In genomic region chr4:117126675-117127290, GRCm38 (mm10) we compare ENCODE assay signal across 8 mouse cellular contexts. TPM values are rescaled to one million over a fixed set of nuclear protein-coding genes. Genes with fewer than 3 reads are reported as not detected.
A peak's percentile ranks its signal among the peaks of the same experiment; 100 is the strongest.
DNase-seq lines count a peak whose midpoint lies in the region; ATAC-seq and TF ChIP-seq lines count a peak whose summit lies in the region.

Tctex1d4 (plus strand) TSS chr4:117126794.

- no peaks in the 10 kb centered on the region for H3K9me3 ChIP-seq in ES-Bruce4 (replicated peaks; ENCODE audit: control insufficient read depth, insufficient read depth, low read length, poor library complexity, severe bottlenecking)
- no peaks in the 10 kb centered on the region for H3K9me3 ChIP-seq in heart, embryonic 14.5 days (ENCODE audit: control insufficient read depth, low read length)
- H3K9me3 ChIP-seq in lung, embryonic 16.5 days (ENCODE audit: control insufficient read depth, low read length): no peaks in the 10 kb centered on the region

- H3K27me3 ChIP-seq in ES-Bruce4 (ENCODE audit: control insufficient read depth, insufficient read depth, low read length, poor library complexity, severe bottlenecking): no peaks in the 10 kb centered on the region
- H3K27me3 ChIP-seq in heart, embryonic 14.5 days (ENCODE audit: control insufficient read depth, insufficient read depth, low read length): no peaks in the 10 kb centered on the region; the same call in 1 of the 2 replicates
- H3K27me3 ChIP-seq in lung, embryonic 16.5 days (ENCODE audit: control insufficient read depth, insufficient read depth, low read depth, low read length): no peaks in the 10 kb centered on the region

- H3K9ac ChIP-seq in ES-Bruce4 (ENCODE audit: low read depth, poor library complexity, severe bottlenecking): peak within 1 kb of the TSS; percentile 93
- peak within 1 kb of the TSS; percentile 47; the same call in 1 of the 2 replicates for H3K9ac ChIP-seq in heart, embryonic 14.5 days (ENCODE audit: low read length)
- H3K9ac ChIP-seq in lung, embryonic 16.5 days (ENCODE audit: low read length): peak within 1 kb of the TSS; percentile 42

- H3K27ac ChIP-seq in ES-Bruce4 (ENCODE audit: insufficient read depth, low read length): peak within 1 kb of the TSS; percentile 95
- H3K27ac ChIP-seq in heart, embryonic 14.5 days (replicated peaks in 1 of 2; ENCODE audit: control insufficient read depth in 1 of 2, insufficient read depth in 1 of 2, low read depth in 2 of 2, low read length in 2 of 2): peak within 1 kb of the TSS; percentile 88 to 89
- H3K27ac ChIP-seq in lung, embryonic 16.5 days (ENCODE audit: low read length): peak within 1 kb of the TSS; percentile 80

- peak; percentile 29 for DNase-seq in CD4-positive, CD25-positive, alpha-beta regulatory T cell, adult 2 months (ENCODE audit: low read depth, low spot score)
- no peak for DNase-seq in cerebellum, adult 11 months
- no peak for DNase-seq in ovary, adult 18-20 months (ENCODE audit: low spot score)
- no peak for DNase-seq in kidney, adult 18-20 months

- H3K4me1 ChIP-seq in ES-Bruce4 (ENCODE audit: control insufficient read depth, insufficient read depth, low read length): peaks cover 10% of the 10 kb centered on the region
- H3K4me1 ChIP-seq in heart, embryonic 14.5 days (ENCODE audit: control insufficient read depth in 2 of 2, insufficient read depth in 2 of 2, low read length in 2 of 2): peaks cover 14 to 19% of the 10 kb centered on the region in 2 experiments
- H3K4me1 ChIP-seq in lung, embryonic 16.5 days (replicated peaks; ENCODE audit: control insufficient read depth, insufficient read depth, low read length): peaks cover 25% of the 10 kb centered on the region

- no peaks in the 10 kb centered on the region; the same call in 1 of the 2 replicates for H3K36me3 ChIP-seq in ES-Bruce4 (ENCODE audit: control insufficient read depth, insufficient read depth, low read length, poor library complexity, severe bottlenecking)
- H3K36me3 ChIP-seq in heart, embryonic 14.5 days (ENCODE audit: control insufficient read depth, insufficient read depth, low read length): peaks cover 10% of the 10 kb centered on the region; the same call in 1 of the 2 replicates
- no peaks in the 10 kb centered on the region for H3K36me3 ChIP-seq in lung, embryonic 16.5 days (ENCODE audit: control insufficient read depth, insufficient read depth, low read length)

- TF ChIP-seq POLR2A in ES-Bruce4 (IDR thresholded peaks at IDR 0.05; ENCODE audit: insufficient read depth, low read length): no peak

- no peak for TF ChIP-seq CTCF in ES-Bruce4 (IDR thresholded peaks at IDR 0.05; ENCODE audit: low read depth, low read length)

- no peak for ATAC-seq in CD4-positive, CD25-positive, alpha-beta regulatory T cell, adult 4 months
- ATAC-seq in heart, embryonic 14.5 days (ENCODE audit: insufficient number of reproducible peaks, insufficient read depth, low FRiP score, low read depth): no peak
- ATAC-seq in lung, embryonic 16.5 days (ENCODE audit: low read depth): no peak

- no peak for TF ChIP-seq EP300 in ES-Bruce4 (IDR thresholded peaks at IDR 0.05; ENCODE audit: insufficient read depth, low read depth, low read length)

- 69% methylated on average over 9 of the region's 9 CpGs for WGBS in heart, embryonic 14.5 days
- WGBS in lung, embryonic 16.5 days: 74% methylated on average over 9 of the region's 9 CpGs

- H3K4me2 ChIP-seq in heart, embryonic 14.5 days (ENCODE audit: low read length): no peak within 1 kb of the TSS
- no peak within 1 kb of the TSS for H3K4me2 ChIP-seq in lung, embryonic 16.5 days (ENCODE audit: low read depth, low read length)

- no peak within 1 kb of the TSS for H3K4me3 ChIP-seq in ES-Bruce4 (ENCODE audit: low read depth, low read length)
- no peak within 1 kb of the TSS for H3K4me3 ChIP-seq in heart, embryonic 14.5 days (ENCODE audit: control insufficient read depth in 1 of 2, insufficient read depth in 1 of 2, low read depth in 1 of 2, low read length in 2 of 2)
- H3K4me3 ChIP-seq in lung, embryonic 16.5 days (ENCODE audit: low read length): no peak within 1 kb of the TSS

RNA-seq across cellular contexts. Expression of gene Tctex1d4, which starts in this region (rescaled TPM):
- 1 to 10 TPM; 3.2 to 6.2 TPM for polyA plus RNA-seq in CD4-positive, CD25-positive, alpha-beta regulatory T cell, adult 4 months (2017; shearing (Covaris generic))
- not detected in 2 replicates for polyA plus RNA-seq in ES-Bruce4 (2011; ENCODE audit: insufficient read depth, insufficient read length, low read depth, missing spikeins)
- polyA plus RNA-seq in heart, embryonic 14.5 days (2014; fragmentation: Nextera tagmentation; extraction: Ambion mirVana): not detected in 2 replicates
- 3.6 and 5.1 TPM in 2 replicates for polyA plus RNA-seq in lung, embryonic 16.5 days (2015; fragmentation: Nextera tagmentation; extraction: Ambion mirVana)

Comparison
In these comparisons a context has a peak if more than half of its experiments do, and no peak if none do; other contexts are left out.
1. H3K9ac ChIP-seq: peak in every context shown above with its lines; median percentile 93 in ES-Bruce4; 47 in heart, embryonic 14.5 days; 42 in lung, embryonic 16.5 days.